Mouse (Mus musculus) testis, adult 2 months (tissue): ENCODE results near the gene Ccdc163.

ENCODE experiments used
- CTCF ChIP-seq: fragments of 200-500 bp; IDR thresholded peaks from 2 replicates; pipeline ENCODE4 v1.5.1; 2012; ENCODE audit warnings: low read depth, mild to moderate bottlenecking, inconsistent platforms, low read length, moderate library complexity; ENCODE audit not compliant: control insufficient read depth, insufficient read depth, insufficient replicate concordance
- POLR2A ChIP-seq: fragments of 200-500 bp; IDR thresholded peaks from 2 replicates; pipeline ENCODE4 v1.6.1; 2012; ENCODE audit warnings: low read depth, mild to moderate bottlenecking, inconsistent platforms, low read length, moderate library complexity; ENCODE audit not compliant: control insufficient read depth

GRCm38 (mm10) chr4:116700964-116701363, 7.3 kb upstream of the Ccdc163 start:
- TF ChIP-seq CTCF (no peak), POLR2A (no peak)
